Mouse (Mus musculus) ES-Bruce4 (cell line): ENCODE results near the gene Iqsec2.

Experiments
- CTCF ChIP-seq: IDR thresholded peaks from one replicate; pipeline ENCODE4 v1.8.1; 2011; ENCODE audit warnings: low read depth, low read length
- POLR2A ChIP-seq: IDR thresholded peaks from one replicate; pipeline ENCODE4 v1.8.1; 2011; ENCODE audit warnings: low read length; ENCODE audit not compliant: insufficient read depth

- TF ChIP-seq CTCF (peak; percentile 18), POLR2A (no peak)
Observed at GRCm38 (mm10) chrX:152175284-152175683, 31.2 kb downstream of the Iqsec2 start.
